8 mouse cellular contexts compared by ENCODE assay signal in the genomic region with DNA sequence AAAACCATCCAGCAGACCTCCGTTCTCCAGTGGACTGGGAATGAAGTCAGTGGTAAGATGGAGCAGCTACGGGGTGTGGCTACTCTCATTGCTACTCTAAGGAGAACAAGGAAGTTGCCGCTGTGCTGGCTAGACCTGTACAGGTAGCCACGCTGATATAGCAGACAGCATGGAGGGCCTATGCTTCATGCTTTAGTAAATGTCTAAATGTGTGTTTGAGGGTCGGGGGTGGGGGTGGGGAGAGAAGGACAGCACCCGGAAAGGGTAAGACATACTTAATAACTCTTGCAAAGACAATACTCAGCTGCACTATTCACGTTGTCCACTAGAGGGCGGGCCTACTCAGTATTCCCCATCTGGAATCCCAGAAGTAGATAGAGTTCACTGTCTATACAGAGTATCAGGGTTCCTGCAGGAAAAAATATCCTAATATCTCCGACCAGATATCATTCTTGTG. TPM values are rescaled to one million over a fixed set of nuclear protein-coding genes. Genes with fewer than 3 reads are reported as not detected.
A peak's percentile ranks its signal among the peaks of the same experiment; 100 is the strongest.
DNase-seq lines count a peak whose midpoint lies in the region; ATAC-seq and TF ChIP-seq lines count a peak whose summit lies in the region.

No protein-coding gene starts in this region.

- H3K36me3 ChIP-seq in intestine, postnatal 0 days (ENCODE audit: control insufficient read depth, insufficient read depth) = no peaks in the 10 kb centered on the region
- H3K36me3 ChIP-seq in limb, embryonic 10.5 days = no peaks in the 10 kb centered on the region
- H3K36me3 ChIP-seq in midbrain, embryonic 15.5 days (replicated peaks) = no peaks in the 10 kb centered on the region

- no peak overlapping the region for H3K27ac ChIP-seq in intestine, postnatal 0 days (ENCODE audit: low read depth, low read length)
- no peak overlapping the region for H3K27ac ChIP-seq in limb, embryonic 10.5 days
- no peak overlapping the region for H3K27ac ChIP-seq in midbrain, embryonic 15.5 days

- no peaks in the 10 kb centered on the region for H3K9me3 ChIP-seq in intestine, postnatal 0 days (ENCODE audit: control insufficient read depth)
- H3K9me3 ChIP-seq in limb, embryonic 10.5 days (replicated peaks) = no peaks in the 10 kb centered on the region
- no peaks in the 10 kb centered on the region for H3K9me3 ChIP-seq in midbrain, embryonic 15.5 days

- 28% methylated on average over 9 of the region's 9 CpGs for WGBS in intestine, postnatal 0 days
- 34% methylated on average over 9 of the region's 9 CpGs for whole genome bisulfite sequencing in limb, embryonic 10.5 days
- 27% methylated on average over 9 of the region's 9 CpGs for WGBS in midbrain, embryonic 15.5 days

- no peak overlapping the region for H3K4me3 ChIP-seq in intestine, postnatal 0 days (ENCODE audit: low read depth, low read length)
- no peak overlapping the region for H3K4me3 ChIP-seq in limb, embryonic 10.5 days
- H3K4me3 ChIP-seq in midbrain, embryonic 15.5 days = no peak overlapping the region

- peak overlapping the region; percentile 43 for H3K4me2 ChIP-seq in intestine, postnatal 0 days (replicated peaks; ENCODE audit: low read depth)
- peak overlapping the region; percentile 21; the same call in 1 of the 2 replicates for H3K4me2 ChIP-seq in midbrain, embryonic 15.5 days

- H3K27me3 ChIP-seq in intestine, postnatal 0 days (replicated peaks; ENCODE audit: control insufficient read depth, insufficient read depth, low read length) = no peaks in the 10 kb centered on the region; the same call in 1 of the 2 replicates
- no peaks in the 10 kb centered on the region for H3K27me3 ChIP-seq in limb, embryonic 10.5 days (ENCODE audit: low read depth, poor library complexity, severe bottlenecking)
- H3K27me3 ChIP-seq in midbrain, embryonic 15.5 days (replicated peaks) = no peaks in the 10 kb centered on the region

- no peaks in the 10 kb centered on the region for H3K4me1 ChIP-seq in intestine, postnatal 0 days (replicated peaks; ENCODE audit: control insufficient read depth, insufficient read depth, low read length)
- peaks cover 6% of the 10 kb centered on the region; the same call in 1 of the 2 replicates for H3K4me1 ChIP-seq in limb, embryonic 10.5 days
- no peaks in the 10 kb centered on the region for H3K4me1 ChIP-seq in midbrain, embryonic 15.5 days

- no peak overlapping the region for H3K9ac ChIP-seq in intestine, postnatal 0 days (ENCODE audit: low read depth, low read length)
- no peak overlapping the region for H3K9ac ChIP-seq in midbrain, embryonic 15.5 days

- TF ChIP-seq CTCF in intestine, postnatal 0 days (IDR thresholded peaks at IDR 0.05; ENCODE audit: low read depth) = peak; percentile 88

- peak; percentile 57 for DNase-seq in 416B (ENCODE audit: low read depth)
- peak; percentile 38 for DNase-seq in adrenal gland, adult 8-10 months
- peak; percentile 61 for DNase-seq in embryo, embryonic 11.5 days (ENCODE audit: low read depth, low spot score)
- DNase-seq in gonadal fat pad, adult 2 months (ENCODE audit: low read depth) = peak; percentile 12
- peak; percentile 84 for DNase-seq in limb, embryonic 10.5 days (ENCODE audit: low spot score)
- peak; percentile 16 to 39 for DNase-seq in spleen, postnatal 36 days (ENCODE audit: low spot score in 2 of 2)

- peak; percentile 49; the same call in 1 of the 2 replicates for ATAC-seq in intestine, postnatal 0 days
- peak; percentile 41; the same call in 1 of the 2 replicates for ATAC-seq in midbrain, embryonic 15.5 days (replicated peaks)

RNA-seq across cellular contexts. Expression of a gene that starts 26.4 kb away (rescaled TPM):
- 1 to 10 TPM in 1 of 4 experiments, under 1 TPM in 3; 0.77 to 1.6 (median 0.87) TPM for total RNA-seq in adrenal gland, adult 8-10 months (2022)
- polyA plus RNA-seq in gonadal fat pad, adult 2 months (2012; rRNA removed) = 2.4 and 3.1 TPM in 2 replicates
- polyA plus RNA-seq in intestine, postnatal 0 days (2015; fragmentation: Nextera tagmentation; extraction: Ambion mirVana) = 0.65 and 0.68 TPM in 2 replicates
- polyA plus RNA-seq in limb, embryonic 10.5 days (2016; fragmentation: Nextera tagmentation; extraction: Ambion mirVana) = 3.6 and 7.5 TPM in 2 replicates
- polyA plus RNA-seq in midbrain, embryonic 15.5 days (2015; fragmentation: Nextera tagmentation; extraction: Ambion mirVana) = 0.77 and 0.80 TPM in 2 replicates

RNA-seq across cellular contexts. Expression of a gene that starts 40.8 kb away (rescaled TPM):
- under 1 TPM in 1 of 4 experiments, not detected in 3; 0.40 TPM for total RNA-seq in adrenal gland, adult 8-10 months (2022)
- polyA plus RNA-seq in gonadal fat pad, adult 2 months (2012; rRNA removed) = not detected in 2 replicates
- polyA plus RNA-seq in intestine, postnatal 0 days (2015; fragmentation: Nextera tagmentation; extraction: Ambion mirVana) = not detected in 2 replicates
- polyA plus RNA-seq in limb, embryonic 10.5 days (2016; fragmentation: Nextera tagmentation; extraction: Ambion mirVana) = not detected in 2 replicates
- not detected in 2 replicates for polyA plus RNA-seq in midbrain, embryonic 15.5 days (2015; fragmentation: Nextera tagmentation; extraction: Ambion mirVana)

RNA-seq across cellular contexts. Expression of a gene that starts 57.1 kb away (rescaled TPM):
- total RNA-seq in adrenal gland, adult 8-10 months (2022) = 10 to 100 TPM; 20.4 to 37.6 (median 29.9) TPM
- polyA plus RNA-seq in gonadal fat pad, adult 2 months (2012; rRNA removed) = 3.8 and 4.1 TPM in 2 replicates
- polyA plus RNA-seq in intestine, postnatal 0 days (2015; fragmentation: Nextera tagmentation; extraction: Ambion mirVana) = 3.4 and 3.6 TPM in 2 replicates
- 2.9 and 4.2 TPM in 2 replicates for polyA plus RNA-seq in limb, embryonic 10.5 days (2016; fragmentation: Nextera tagmentation; extraction: Ambion mirVana)
- 1.9 and 2.3 TPM in 2 replicates for polyA plus RNA-seq in midbrain, embryonic 15.5 days (2015; fragmentation: Nextera tagmentation; extraction: Ambion mirVana)

Comparison
In these comparisons a context has a peak if more than half of its experiments do, and no peak if none do; other contexts are left out.
1. DNase-seq: peak in every context shown above with its lines; median percentile 84 in limb, embryonic 10.5 days; 61 in embryo, embryonic 11.5 days; 57 in 416B; 38 in adrenal gland, adult 8-10 months; 28 in spleen, postnatal 36 days; 12 in gonadal fat pad, adult 2 months.